Mouse (Mus musculus) intestine, embryonic 14.5 days (tissue): ENCODE data around the gene Polr3b. TPM values are rescaled to one million over a fixed set of nuclear protein-coding genes. Genes with fewer than 3 reads are reported as not detected.

ENCODE experiments used
- ATAC-seq: fragments of 200-750 bp; cut with Nextera tagmentation; replicated peaks from 2 replicates; pipeline ENCODE4 v1.8.0; 2017; ENCODE audit warnings: low read depth, moderate number of reproducible peaks, moderate TSS enrichment, moderate library complexity; ENCODE audit not compliant: low FRiP score, low TSS enrichment
- DNase-seq: peaks from one replicate; pipeline ENCODE4 v3.0.0-alpha.2; 2018; ENCODE audit warnings: low spot score
- H3K27ac ChIP-seq: fragments of 300-500 bp; sonication (generic); 2 replicates; pipeline ENCODE4 v1.5.1; 2014; ENCODE audit warnings: low read depth, mild to moderate bottlenecking, control low read depth
- H3K27me3 ChIP-seq: fragments of 300-500 bp; sonication (generic); replicated peaks from 2 replicates; pipeline ENCODE4 v1.6.1; 2014; ENCODE audit warnings: low read length, control low read depth; ENCODE audit not compliant: control insufficient read depth, insufficient read depth
- H3K36me3 ChIP-seq: fragments of 300-500 bp; sonication (generic); 2 replicates; pipeline ENCODE4 v1.6.1; 2014; ENCODE audit warnings: low read length, control low read depth; ENCODE audit not compliant: control insufficient read depth, insufficient read depth
- H3K4me1 ChIP-seq: fragments of 300-500 bp; sonication (generic); replicated peaks from 2 replicates; pipeline ENCODE4 v1.6.1; 2014; ENCODE audit warnings: low read length, control low read depth, mixed read lengths; ENCODE audit not compliant: control insufficient read depth, insufficient read depth
- H3K4me2 ChIP-seq: fragments of 300-500 bp; sonication (generic); 2 replicates; pipeline ENCODE4 v1.6.1; 2014; ENCODE audit warnings: low read length
- H3K4me3 ChIP-seq: fragments of 300-500 bp; sonication (generic); 2 replicates; pipeline ENCODE4 v1.5.1; 2014; ENCODE audit warnings: low read depth, low read length, control low read depth, mixed read lengths
- H3K9ac ChIP-seq: fragments of 300-500 bp; sonication (generic); 2 replicates; pipeline ENCODE4 v1.6.1; 2014; ENCODE audit warnings: mild to moderate bottlenecking, low read length
- H3K9me3 ChIP-seq: fragments of 300-500 bp; sonication (generic); 2 replicates; pipeline ENCODE4 v1.6.1; 2016; ENCODE audit warnings: low read length, control low read depth; ENCODE audit not compliant: control insufficient read depth
- WGBS: fragments of 180-500 bp; shearing (Covaris S2); extraction: QIAGEN DNeasy Blood & Tissue Kit; methylation state at CpG from one replicate; pipeline ENCODE4 v1.1.7; 2014; 5-methylcytosine and 5-hydroxymethylcytosine counted together
- polyA plus RNA-seq: library from polyadenylated mRNA; unstranded; fragments of >200 nt; fragmentation: Nextera tagmentation; extraction: Ambion mirVana; gene quantifications from 2 replicates; pipeline ENCODE4 v1.2.1, GENCODE M21; 2014

Polr3b gene
- polyA plus RNA-seq, 1 experiment from 2014 or later, result 16.0 TPM

GRCm38 (mm10) chr10:84730956-84731355 lies 108.9 kb downstream of the Polr3b start:
- 82% methylated on average over 9 of the region's 9 CpGs for WGBS
- Histone ChIP-seq H3K4me1 (no peaks in the 10 kb centered on the region), H3K4me2 (no peak overlapping the region), H3K9ac (no peak overlapping the region), H3K36me3 (peaks cover 10% of the 10 kb centered on the region; the same call in 1 of the 2 replicates), H3K4me3 (no peak overlapping the region), H3K9me3 (no peaks in the 10 kb centered on the region), H3K27me3 (no peaks in the 10 kb centered on the region), H3K27ac (no peak overlapping the region)
- DNase-seq, result no peak
- ATAC-seq, result no peak

DNA sequence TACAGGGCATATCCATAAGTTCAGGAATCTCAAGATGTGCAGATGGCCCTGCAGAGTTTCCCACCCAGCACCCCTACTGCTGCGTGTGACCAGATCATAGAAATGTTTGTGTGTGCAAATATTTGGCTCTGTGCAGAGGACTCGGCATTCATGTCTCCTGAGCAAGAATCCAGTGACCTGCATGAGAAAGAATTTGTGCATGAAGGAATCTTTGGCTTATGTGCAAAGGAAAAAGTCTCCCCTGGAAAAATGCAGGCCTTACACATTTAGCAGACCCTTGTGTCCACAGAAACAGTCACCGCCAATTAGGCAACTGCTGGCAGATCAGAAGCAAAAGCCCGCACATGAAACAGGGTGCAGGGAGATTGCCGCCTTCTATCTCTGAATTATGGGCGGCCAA lies 111.4 kb downstream of the Polr3b start:
- H3K9ac ChIP-seq, result no peak overlapping the region
- H3K27me3 ChIP-seq, result no peaks in the 10 kb centered on the region
- WGBS, result 35% methylated on average over 6 of the region's 6 CpGs
- H3K4me3 ChIP-seq, result no peak overlapping the region
- H3K9me3 ChIP-seq, result no peaks in the 10 kb centered on the region
- no peak overlapping the region for H3K4me2 ChIP-seq
- no peak for DNase-seq
- no peak for ATAC-seq
- H3K4me1 ChIP-seq, result no peaks in the 10 kb centered on the region
- no peaks in the 10 kb centered on the region for H3K36me3 ChIP-seq
- H3K27ac ChIP-seq, result no peak overlapping the region

- no peak overlapping the region for H3K27ac ChIP-seq
- H3K4me3 ChIP-seq, result peak overlapping the region; percentile 25
- ATAC-seq, result no peak
- peaks cover 89% of the 10 kb centered on the region for H3K27me3 ChIP-seq
- H3K4me2 ChIP-seq, result peak overlapping the region; percentile 46
- WGBS, result under 1% methylated on average over 59 of the region's 66 CpGs
- no peaks in the 10 kb centered on the region for H3K9me3 ChIP-seq
- DNase-seq, result peak; percentile 75
- H3K4me1 ChIP-seq, result peaks cover 22% of the 10 kb centered on the region
- no peak overlapping the region for H3K9ac ChIP-seq
- H3K36me3 ChIP-seq, result no peaks in the 10 kb centered on the region
Observed at GRCm38 (mm10) chr10:84754851-84755785, 133.0 kb downstream of the Polr3b start.

GRCm38 (mm10) chr10:84755786-84756203 lies 133.7 kb downstream of the Polr3b start, which contains the start of gene Rfx4:
Gene Rfx4 (plus strand): TSS chr10:84756062.
- H3K36me3 ChIP-seq, result no peaks in the 10 kb centered on the region
- WGBS, result 0% methylated on average over 24 of the region's 24 CpGs
- no peak within 1 kb of the TSS for H3K27ac ChIP-seq
- DNase-seq (peak; percentile 67), ATAC-seq (no peak)
- H3K27me3 ChIP-seq, result peaks cover 95% of the 10 kb centered on the region
- H3K9ac ChIP-seq, result no peak within 1 kb of the TSS
- no peaks in the 10 kb centered on the region for H3K9me3 ChIP-seq
- peaks cover 26% of the 10 kb centered on the region for H3K4me1 ChIP-seq
- peak within 1 kb of the TSS; percentile 46 for H3K4me2 ChIP-seq
- H3K4me3 ChIP-seq, result peak within 1 kb of the TSS; percentile 25

GRCm38 (mm10) chr10:84756435-84757095 lies 134.5 kb downstream of the Polr3b start:
- Histone ChIP-seq H3K9ac (no peak overlapping the region), H3K4me2 (peak overlapping the region; percentile 41), H3K36me3 (no peaks in the 10 kb centered on the region), H3K4me3 (peak overlapping the region; percentile 18), H3K4me1 (peaks cover 26% of the 10 kb centered on the region), H3K9me3 (no peaks in the 10 kb centered on the region), H3K27ac (no peak overlapping the region), H3K27me3 (peaks cover 99% of the 10 kb centered on the region)
- WGBS, result under 1% methylated on average over 42 of the region's 42 CpGs
- peak; percentile 75 for DNase-seq
- no peak for ATAC-seq

DNA sequence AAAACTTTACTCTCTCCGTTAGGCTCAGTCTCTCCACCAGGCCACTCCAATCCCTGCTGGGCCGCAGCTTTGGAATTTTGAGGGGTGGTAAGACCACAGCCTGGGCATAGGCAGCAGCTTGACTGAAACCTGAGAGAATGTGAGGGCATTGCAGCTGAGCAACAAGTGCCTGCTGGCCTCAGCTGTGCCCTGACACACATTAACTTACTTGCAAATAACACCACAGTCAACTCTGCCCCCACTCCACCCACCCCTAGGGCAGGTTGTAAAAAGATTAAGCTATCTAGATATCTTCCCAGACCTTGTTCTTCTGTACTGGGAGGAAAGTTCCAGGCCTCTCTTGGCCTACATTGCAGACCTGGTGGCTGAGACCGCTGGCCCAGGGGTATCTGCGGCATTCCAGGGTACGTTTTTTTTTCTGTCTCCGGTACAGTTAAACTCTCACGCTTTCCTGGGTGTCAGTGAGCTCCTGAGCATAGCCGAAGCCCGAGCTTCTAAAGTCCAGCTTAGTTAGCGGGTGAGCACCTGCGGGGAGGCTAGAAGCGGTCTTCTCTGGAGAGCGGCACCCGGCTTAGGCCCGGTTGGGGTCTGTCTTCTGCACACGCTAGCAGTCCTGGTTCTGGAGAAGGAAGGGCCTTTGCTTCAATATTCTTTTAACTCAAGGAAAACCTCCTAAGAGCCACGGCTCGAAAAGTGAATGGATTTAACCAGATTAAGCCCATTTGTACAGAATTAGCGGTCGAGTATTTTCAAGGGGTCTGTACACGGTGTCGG lies 135.5 kb downstream of the Polr3b start:
- peaks cover 26% of the 10 kb centered on the region for H3K4me1 ChIP-seq
- no peak for ATAC-seq
- no peak overlapping the region for H3K9ac ChIP-seq
- peaks cover 98% of the 10 kb centered on the region for H3K27me3 ChIP-seq
- 4% methylated on average over 22 of the region's 22 CpGs for WGBS
- peak; percentile 79 for DNase-seq
- no peak overlapping the region for H3K27ac ChIP-seq
- H3K4me3 ChIP-seq, result no peak overlapping the region
- no peaks in the 10 kb centered on the region for H3K9me3 ChIP-seq
- H3K36me3 ChIP-seq, result no peaks in the 10 kb centered on the region
- H3K4me2 ChIP-seq, result no peak overlapping the region

GRCm38 (mm10) chr10:84758200-84758468 lies 136.0 kb downstream of the Polr3b start:
- ATAC-seq, result no peak
- WGBS, result 5% methylated on average over 5 of the region's 5 CpGs

More at GRCm38 (mm10) chr10:84758200-84758468, 136.0 kb downstream of the Polr3b start:
- peaks cover 98% of the 10 kb centered on the region for H3K27me3 ChIP-seq
- no peak overlapping the region for H3K4me2 ChIP-seq
- no peak overlapping the region for H3K4me3 ChIP-seq
- no peak overlapping the region for H3K27ac ChIP-seq
- DNase-seq, result no peak
- peaks cover 26% of the 10 kb centered on the region for H3K4me1 ChIP-seq
- H3K9ac ChIP-seq, result no peak overlapping the region
- H3K9me3 ChIP-seq, result no peaks in the 10 kb centered on the region
- H3K36me3 ChIP-seq, result no peaks in the 10 kb centered on the region
